Mouse (Mus musculus) C2C12 (cell line): ENCODE data around the gene Cep78.

Experiments
- CEBPB ChIP-seq: IDR thresholded peaks from one replicate; pipeline ENCODE4 v1.6.1; 2011; ENCODE audit warnings: low read depth, mild to moderate bottlenecking, control low read depth, moderate library complexity
- CTCF ChIP-seq: IDR thresholded peaks from one replicate; pipeline ENCODE4 v1.5.1; 2011; ENCODE audit not compliant: control insufficient read depth, insufficient read depth, insufficient read length
- MAX ChIP-seq: IDR thresholded peaks from one replicate; pipeline ENCODE4 v1.6.1; 2011; ENCODE audit warnings: mild to moderate bottlenecking, control low read depth
- MYOD1 ChIP-seq: IDR thresholded peaks from one replicate; pipeline ENCODE4 v1.6.1; 2011; ENCODE audit warnings: low read depth; ENCODE audit not compliant: control insufficient read depth, insufficient read length
- MYOG ChIP-seq: IDR thresholded peaks from one replicate; pipeline ENCODE4 v1.6.1; 2011; ENCODE audit not compliant: control insufficient read depth, insufficient read length; ENCODE audit errors: extremely low read depth
- USF1 ChIP-seq: IDR thresholded peaks from one replicate; pipeline ENCODE4 v1.6.1; 2011; ENCODE audit warnings: low read depth, mild to moderate bottlenecking, control low read depth, moderate library complexity

DNA sequence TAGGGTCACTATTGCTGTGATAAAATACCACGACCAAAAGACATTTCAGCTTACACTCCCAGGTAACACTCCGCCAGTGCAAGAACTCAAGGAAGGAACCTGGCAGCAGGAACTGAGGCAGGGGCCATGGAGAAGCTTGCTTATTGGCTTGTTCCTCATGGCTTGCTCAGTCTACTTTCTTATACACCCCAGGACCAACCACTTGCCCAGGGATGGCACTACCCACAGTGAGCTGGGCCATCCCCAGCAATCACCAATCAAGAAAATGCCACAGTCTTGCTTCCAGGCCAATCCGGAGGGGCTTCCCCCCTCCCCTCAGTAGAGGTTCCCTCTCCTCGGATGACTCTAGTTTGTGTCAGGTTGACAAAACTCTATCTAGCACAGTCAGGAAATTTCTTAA, 24.3 kb upstream of the Cep78 start:
- no peak for TF ChIP-seq MAX
- TF ChIP-seq USF1 = no peak
- no peak for TF ChIP-seq CTCF
- no peak for TF ChIP-seq CEBPB
- TF ChIP-seq MYOD1 = no peak
- no peak for TF ChIP-seq MYOG
